Mouse (Mus musculus): ENCODE measurements around the gene Ctsd. TPM values are rescaled to one million over a fixed set of nuclear protein-coding genes. Genes with fewer than 3 reads are reported as not detected.
"Not testable (repeated sequence)": the region's sequence is repeated elsewhere in the genome, so short reads cannot be mapped to it uniquely, and the experiment has no call there.

Gene Ctsd
- polyA plus RNA-seq, 1 experiment from 2014 or later: 408 TPM

- Histone ChIP-seq H3K27me3 (ENCODE audit: control insufficient read depth, insufficient read depth, low read depth, low read length) (no peaks in the 10 kb centered on the region), H3K4me3 (ENCODE audit: low read depth, low read length) (no peak overlapping the region), H3K4me2 (ENCODE audit: low read depth, low read length) (no peak overlapping the region), H3K9ac (ENCODE audit: low read depth, low read length) (no peak overlapping the region), H3K36me3 (ENCODE audit: control insufficient read depth, insufficient read depth) (no peaks in the 10 kb centered on the region), H3K27ac (ENCODE audit: low read length) (no peak overlapping the region), H3K9me3 (replicated peaks; ENCODE audit: control insufficient read depth, low read length) (no peaks in the 10 kb centered on the region), H3K4me1 (ENCODE audit: control insufficient read depth, low read depth, low read length) (peaks cover 15% of the 10 kb centered on the region)
- ATAC-seq (ENCODE audit: low read depth): no peak
- 79% methylated on average over 8 of the region's 8 CpGs for WGBS (ENCODE audit: insufficient replicate concordance)
Observed at GRCm38 (mm10) chr7:142408686-142409085, 20.8 kb upstream of the Ctsd start.

GRCm38 (mm10) chr7:142407935-142408334, 20.1 kb upstream of the Ctsd start:
- no peaks in the 10 kb centered on the region for H3K9me3 ChIP-seq (replicated peaks; ENCODE audit: control insufficient read depth, low read length)
- peaks cover 9% of the 10 kb centered on the region for H3K4me1 ChIP-seq (ENCODE audit: control insufficient read depth, low read depth, low read length)
- H3K4me2 ChIP-seq (ENCODE audit: low read depth, low read length): no peak overlapping the region
- H3K36me3 ChIP-seq (ENCODE audit: control insufficient read depth, insufficient read depth): no peaks in the 10 kb centered on the region
- no peak for ATAC-seq (ENCODE audit: low read depth)
- WGBS (ENCODE audit: insufficient replicate concordance): 44% methylated on average over 4 of the region's 4 CpGs
- H3K4me3 ChIP-seq (ENCODE audit: low read depth, low read length): no peak overlapping the region
- H3K9ac ChIP-seq (ENCODE audit: low read depth, low read length): no peak overlapping the region
- H3K27ac ChIP-seq (ENCODE audit: low read length): no peak overlapping the region
- H3K27me3 ChIP-seq (ENCODE audit: control insufficient read depth, insufficient read depth, low read depth, low read length): no peaks in the 10 kb centered on the region

GRCm38 (mm10) chr7:142405134-142405533, 17.3 kb upstream of the Ctsd start:
- not testable (repeated sequence) for H3K4me2 ChIP-seq (ENCODE audit: low read depth, low read length); H3K9me3 ChIP-seq (replicated peaks; ENCODE audit: control insufficient read depth, low read length); H3K9ac ChIP-seq (ENCODE audit: low read depth, low read length); H3K4me3 ChIP-seq (ENCODE audit: low read depth, low read length); H3K27me3 ChIP-seq (ENCODE audit: control insufficient read depth, insufficient read depth, low read depth, low read length); H3K36me3 ChIP-seq (ENCODE audit: control insufficient read depth, insufficient read depth); ATAC-seq (ENCODE audit: low read depth); H3K27ac ChIP-seq (ENCODE audit: low read length); H3K4me1 ChIP-seq (ENCODE audit: control insufficient read depth, low read depth, low read length)
- 83% methylated on average over 5 of the region's 5 CpGs for WGBS (ENCODE audit: insufficient replicate concordance)

DNA sequence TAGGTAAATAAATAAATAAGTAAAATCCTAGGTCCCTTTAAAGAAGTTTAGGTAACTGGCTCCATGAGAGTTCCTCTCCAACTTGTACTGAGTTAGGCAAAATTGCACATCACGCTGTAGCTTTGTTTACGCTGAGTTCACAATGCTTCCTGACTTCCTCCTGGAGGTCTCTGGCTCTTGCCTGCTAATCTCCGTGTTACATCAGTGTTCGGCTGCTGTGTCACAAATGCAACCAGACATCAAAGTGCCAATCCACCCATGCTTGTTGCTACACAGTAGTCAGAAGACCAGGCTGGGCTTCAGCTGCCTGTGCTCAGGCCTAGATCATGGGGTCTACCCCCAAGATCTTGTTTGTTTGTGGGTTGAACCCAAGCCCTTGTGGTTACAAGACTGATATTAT, 15.8 kb upstream of the Ctsd start:
- Histone ChIP-seq H3K9ac (ENCODE audit: low read depth, low read length) (no peak overlapping the region), H3K9me3 (replicated peaks; ENCODE audit: control insufficient read depth, low read length) (no peaks in the 10 kb centered on the region), H3K4me1 (ENCODE audit: control insufficient read depth, low read depth, low read length) (peaks cover 2% of the 10 kb centered on the region), H3K36me3 (ENCODE audit: control insufficient read depth, insufficient read depth) (no peaks in the 10 kb centered on the region), H3K4me2 (ENCODE audit: low read depth, low read length) (no peak overlapping the region), H3K27ac (ENCODE audit: low read length) (no peak overlapping the region), H3K4me3 (ENCODE audit: low read depth, low read length) (no peak overlapping the region), H3K27me3 (ENCODE audit: control insufficient read depth, insufficient read depth, low read depth, low read length) (no peaks in the 10 kb centered on the region)
- 39% methylated on average over 4 of the region's 4 CpGs for WGBS (ENCODE audit: insufficient replicate concordance)
- no peak for ATAC-seq (ENCODE audit: low read depth)

GRCm38 (mm10) chr7:142400750-142401142, 12.9 kb upstream of the Ctsd start:
- no peaks in the 10 kb centered on the region for H3K36me3 ChIP-seq (ENCODE audit: control insufficient read depth, insufficient read depth)
- no peaks in the 10 kb centered on the region for H3K9me3 ChIP-seq (replicated peaks; ENCODE audit: control insufficient read depth, low read length)
- H3K9ac ChIP-seq (ENCODE audit: low read depth, low read length): no peak overlapping the region
- no peak overlapping the region for H3K27ac ChIP-seq (ENCODE audit: low read length)
- no peak overlapping the region for H3K4me2 ChIP-seq (ENCODE audit: low read depth, low read length)
- H3K27me3 ChIP-seq (ENCODE audit: control insufficient read depth, insufficient read depth, low read depth, low read length): no peaks in the 10 kb centered on the region
- H3K4me3 ChIP-seq (ENCODE audit: low read depth, low read length): no peak overlapping the region
- peaks cover 21% of the 10 kb centered on the region for H3K4me1 ChIP-seq (ENCODE audit: control insufficient read depth, low read depth, low read length)
- no peak for ATAC-seq (ENCODE audit: low read depth)
- 68% methylated on average over 7 of the region's 7 CpGs for WGBS (ENCODE audit: insufficient replicate concordance)

GRCm38 (mm10) chr7:142400112-142400749, 12.4 kb upstream of the Ctsd start:
- WGBS (ENCODE audit: insufficient replicate concordance): 49% methylated on average over 7 of the region's 7 CpGs

DNA sequence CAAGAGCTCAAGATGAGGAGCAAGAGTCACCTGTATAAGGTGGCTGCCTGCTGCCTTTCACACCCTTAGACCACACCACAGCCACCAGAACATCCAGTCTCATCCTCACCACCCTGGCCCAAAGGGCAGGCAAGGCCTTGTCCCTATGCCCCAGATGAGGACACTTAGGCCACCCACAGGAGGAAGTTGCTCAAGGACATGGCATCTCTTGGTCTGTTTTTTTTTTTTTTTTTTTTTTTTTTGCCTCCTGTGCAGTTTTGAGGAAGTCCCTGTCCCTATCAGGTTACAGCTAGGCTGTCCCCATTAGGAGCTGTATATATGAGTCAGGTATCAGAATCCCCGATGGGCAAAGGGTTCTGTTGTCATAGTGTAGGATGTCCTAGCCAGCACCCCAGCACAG, 11.4 kb upstream of the Ctsd start:
- no peak for ATAC-seq (ENCODE audit: low read depth)
- Histone ChIP-seq H3K9ac (ENCODE audit: low read depth, low read length) (no peak overlapping the region), H3K4me2 (ENCODE audit: low read depth, low read length) (no peak overlapping the region), H3K4me1 (ENCODE audit: control insufficient read depth, low read depth, low read length) (peaks cover 36% of the 10 kb centered on the region), H3K27ac (ENCODE audit: low read length) (peak overlapping the region; percentile 46), H3K9me3 (replicated peaks; ENCODE audit: control insufficient read depth, low read length) (no peaks in the 10 kb centered on the region), H3K4me3 (ENCODE audit: low read depth, low read length) (no peak overlapping the region), H3K36me3 (ENCODE audit: control insufficient read depth, insufficient read depth) (no peaks in the 10 kb centered on the region), H3K27me3 (ENCODE audit: control insufficient read depth, insufficient read depth, low read depth, low read length) (no peaks in the 10 kb centered on the region)
- WGBS (ENCODE audit: insufficient replicate concordance): 12% methylated on average over 1 of the region's 1 CpGs

More at GRCm38 (mm10) chr7:142400112-142400749, 12.4 kb upstream of the Ctsd start:
- ATAC-seq (ENCODE audit: low read depth): no peak
- Histone ChIP-seq H3K27me3 (ENCODE audit: control insufficient read depth, insufficient read depth, low read depth, low read length) (no peaks in the 10 kb centered on the region), H3K36me3 (ENCODE audit: control insufficient read depth, insufficient read depth) (no peaks in the 10 kb centered on the region), H3K9me3 (replicated peaks; ENCODE audit: control insufficient read depth, low read length) (no peaks in the 10 kb centered on the region), H3K27ac (ENCODE audit: low read length) (no peak overlapping the region), H3K4me3 (ENCODE audit: low read depth, low read length) (no peak overlapping the region), H3K4me1 (ENCODE audit: control insufficient read depth, low read depth, low read length) (peaks cover 26% of the 10 kb centered on the region), H3K9ac (ENCODE audit: low read depth, low read length) (no peak overlapping the region), H3K4me2 (ENCODE audit: low read depth, low read length) (no peak overlapping the region)

- Histone ChIP-seq H3K9me3 (replicated peaks; ENCODE audit: control insufficient read depth, low read length) (no peaks in the 10 kb centered on the region), H3K4me2 (ENCODE audit: low read depth, low read length) (no peak overlapping the region), H3K9ac (ENCODE audit: low read depth, low read length) (no peak overlapping the region), H3K4me3 (ENCODE audit: low read depth, low read length) (no peak overlapping the region), H3K36me3 (ENCODE audit: control insufficient read depth, insufficient read depth) (no peaks in the 10 kb centered on the region), H3K4me1 (ENCODE audit: control insufficient read depth, low read depth, low read length) (peaks cover 45% of the 10 kb centered on the region), H3K27ac (ENCODE audit: low read length) (peak overlapping the region; percentile 48), H3K27me3 (ENCODE audit: control insufficient read depth, insufficient read depth, low read depth, low read length) (no peaks in the 10 kb centered on the region)
- peak; percentile 28 for ATAC-seq (ENCODE audit: low read depth)
- 25% methylated on average over 2 of the region's 2 CpGs for WGBS (ENCODE audit: insufficient replicate concordance)
Observed at GRCm38 (mm10) chr7:142398052-142398451, 10.2 kb upstream of the Ctsd start.

GRCm38 (mm10) chr7:142396611-142397010, 8.8 kb upstream of the Ctsd start:
- H3K4me1 ChIP-seq (ENCODE audit: control insufficient read depth, low read depth, low read length): peaks cover 55% of the 10 kb centered on the region
- H3K9ac ChIP-seq (ENCODE audit: low read depth, low read length): no peak overlapping the region
- H3K4me3 ChIP-seq (ENCODE audit: low read depth, low read length): no peak overlapping the region
- H3K36me3 ChIP-seq (ENCODE audit: control insufficient read depth, insufficient read depth): no peaks in the 10 kb centered on the region
- no peak overlapping the region for H3K4me2 ChIP-seq (ENCODE audit: low read depth, low read length)
- no peaks in the 10 kb centered on the region for H3K9me3 ChIP-seq (replicated peaks; ENCODE audit: control insufficient read depth, low read length)
- no peak for ATAC-seq (ENCODE audit: low read depth)
- no peaks in the 10 kb centered on the region for H3K27me3 ChIP-seq (ENCODE audit: control insufficient read depth, insufficient read depth, low read depth, low read length)
- H3K27ac ChIP-seq (ENCODE audit: low read length): peak overlapping the region; percentile 48; the same call in 1 of the 2 replicates
- WGBS (ENCODE audit: insufficient replicate concordance): 90% methylated on average over 1 of the region's 1 CpGs
